Mouse (Mus musculus) right cerebral cortex, postnatal 10 days (tissue): ENCODE measurements at regions not wholly inside any gene's neighbourhood (a gene's known extent, or its start where the extent isn't known, plus 50 kb on each side); places are given as distances from the start of the nearest gene placed in this dataset.

Experiments used
- DNase-seq, 2 experiments: peaks; one replicate each; pipeline ENCODE4 v3.0.0; 2021; ENCODE audit warnings: low spot score in 2 of 2

GRCm38 (mm10) chr17:76205082-76205481 is 653.3 kb upstream of the Fam98a start:
- no peak for DNase-seq

- DNase-seq = no peak
Observed at GRCm38 (mm10) chr17:76184813-76185212, 633.1 kb upstream of the Fam98a start.

- no peak for DNase-seq
Observed at GRCm38 (mm10) chr17:76136660-76137495, 585.1 kb upstream of the Fam98a start.

- peak; percentile 30 to 40 for DNase-seq
Observed at GRCm38 (mm10) chr17:76134030-76134429, 582.3 kb upstream of the Fam98a start.

- DNase-seq = peak; percentile 65 to 66
Observed at GRCm38 (mm10) chr17:76125260-76125659, 573.5 kb upstream of the Fam98a start.

GRCm38 (mm10) chr17:76111315-76112195 is 559.8 kb upstream of the Fam98a start:
- peak; percentile 36 to 43 for DNase-seq

- DNase-seq = no peak
Observed at GRCm38 (mm10) chr17:76110856-76111255, 559.1 kb upstream of the Fam98a start.

GRCm38 (mm10) chr17:76083536-76083935 is 531.8 kb upstream of the Fam98a start:
- DNase-seq = no peak

- DNase-seq = no peak
Observed at GRCm38 (mm10) chr17:76081780-76082179, 530.0 kb upstream of the Fam98a start.

- no peak for DNase-seq
Observed at GRCm38 (mm10) chr17:76046438-76046837, 494.7 kb upstream of the Fam98a start.

- no peak for DNase-seq
Observed at GRCm38 (mm10) chr17:76032710-76033109, 481.0 kb upstream of the Fam98a start.

- peak; percentile 22 to 24 for DNase-seq
Observed at GRCm38 (mm10) chr17:76008011-76008410, 456.3 kb upstream of the Fam98a start.

- DNase-seq = no peak
Observed at GRCm38 (mm10) chr17:76002836-76003235, 451.1 kb upstream of the Fam98a start.

- DNase-seq = no peak
Observed at GRCm38 (mm10) chr17:75961371-75961770, 409.6 kb upstream of the Fam98a start.

GRCm38 (mm10) chr17:75936686-75937380 is 385.1 kb upstream of the Fam98a start:
- DNase-seq = no peak

GRCm38 (mm10) chr17:75931022-75931421 is 379.3 kb upstream of the Fam98a start:
- peak in 1 of 2 experiments; percentile 22 for DNase-seq

GRCm38 (mm10) chr17:75920240-75920639 is 368.5 kb upstream of the Fam98a start:
- DNase-seq = no peak

GRCm38 (mm10) chr17:75917020-75917419 is 365.3 kb upstream of the Fam98a start:
- no peak for DNase-seq

GRCm38 (mm10) chr17:75916590-75916989 is 364.8 kb upstream of the Fam98a start:
- no peak for DNase-seq

- DNase-seq = no peak
Observed at GRCm38 (mm10) chr17:75915256-75915655, 363.5 kb upstream of the Fam98a start.

- no peak for DNase-seq
Observed at GRCm38 (mm10) chr17:75907085-75907484, 355.3 kb upstream of the Fam98a start.

GRCm38 (mm10) chr17:75906643-75907042 is 354.9 kb upstream of the Fam98a start:
- no peak for DNase-seq
